In the genomic region with DNA sequence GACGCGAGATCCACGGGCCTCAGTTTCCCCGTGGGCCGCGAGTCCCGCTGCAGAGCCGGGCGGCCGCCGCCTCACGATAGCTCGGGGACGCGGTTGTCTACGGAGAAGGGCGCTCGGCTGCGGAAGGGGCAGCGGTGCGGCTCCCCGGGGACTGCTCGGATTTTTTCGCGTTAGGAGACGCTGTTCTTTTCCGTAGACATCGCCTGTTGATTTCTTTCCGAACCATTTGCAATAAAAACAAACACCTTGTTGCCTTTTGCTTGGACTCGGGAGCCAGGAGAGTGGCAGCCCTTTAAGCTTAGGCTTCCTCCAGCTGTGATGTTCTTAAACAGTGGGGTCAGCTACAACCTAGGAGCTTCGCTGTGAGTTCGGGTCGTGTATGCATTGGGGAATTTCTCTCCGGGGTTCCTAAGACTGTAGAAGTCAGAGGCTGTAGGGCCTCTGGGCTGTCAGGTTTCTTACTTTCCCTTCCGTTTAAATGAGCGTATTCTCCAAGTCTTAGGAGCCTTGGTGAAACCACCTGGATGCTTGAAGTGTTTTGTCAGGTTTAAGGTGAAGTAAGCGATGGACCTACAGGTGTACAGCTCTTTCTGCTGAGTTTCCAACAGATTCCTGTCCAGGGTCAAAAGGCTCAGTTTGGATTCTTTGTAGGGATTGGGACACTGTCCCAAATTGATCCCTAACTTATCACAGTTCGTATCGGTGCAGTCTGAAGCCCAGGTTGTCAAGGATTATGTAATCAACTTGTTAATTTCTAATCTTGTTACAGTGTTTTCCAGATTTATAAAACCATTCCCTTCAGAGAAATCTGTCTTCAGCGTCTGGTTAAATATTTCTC, we compare ENCODE assay signal across 8 mouse cellular contexts. TPM values are rescaled to one million over a fixed set of nuclear protein-coding genes. Genes with fewer than 3 reads are reported as not detected.
DNase-seq lines count a peak whose midpoint lies in the region; ATAC-seq and TF ChIP-seq lines count a peak whose summit lies in the region.

No protein-coding gene starts in this region.

- peaks cover 16% of the 10 kb centered on the region; the same call in 1 of the 2 replicates for H3K4me1 ChIP-seq in lung, embryonic 15.5 days
- H3K4me1 ChIP-seq in forebrain, embryonic 14.5 days (ENCODE audit: control insufficient read depth, insufficient read depth, low read length), result peaks cover 6% of the 10 kb centered on the region
- peaks cover 6% of the 10 kb centered on the region for H3K4me1 ChIP-seq in intestine, embryonic 14.5 days (replicated peaks; ENCODE audit: control insufficient read depth, insufficient read depth, low read length)
- H3K4me1 ChIP-seq in liver, embryonic 15.5 days (replicated peaks), result peaks cover 54% of the 10 kb centered on the region

- peak overlapping the region; percentile 58 for H3K4me2 ChIP-seq in lung, embryonic 15.5 days
- H3K4me2 ChIP-seq in forebrain, embryonic 14.5 days (ENCODE audit: low read length), result peak overlapping the region; percentile 91
- peak overlapping the region; percentile 90 for H3K4me2 ChIP-seq in intestine, embryonic 14.5 days (ENCODE audit: low read length)
- peak overlapping the region; percentile 90 for H3K4me2 ChIP-seq in liver, embryonic 15.5 days

- DNase-seq in lung, postnatal 36 days, result no peak
- peak; percentile 30 for DNase-seq in brain, embryonic 14.5 days (ENCODE audit: low read depth)
- peak; percentile 28 for DNase-seq in forebrain, embryonic 14.5 days (ENCODE audit: low spot score)
- DNase-seq in intestine, embryonic 14.5 days (ENCODE audit: low spot score), result peak; percentile 77
- DNase-seq in right cerebral cortex, adult 2 months (ENCODE audit: low spot score in 2 of 2), result peak; percentile 21 to 44

- no peak for TF ChIP-seq CTCF in brain, embryonic 14.5 days (IDR thresholded peaks at IDR 0.05; ENCODE audit: borderline replicate concordance, extremely low read depth, insufficient read depth, insufficient read length)

- H3K9me3 ChIP-seq in lung, embryonic 15.5 days, result no peaks in the 10 kb centered on the region
- H3K9me3 ChIP-seq in forebrain, embryonic 14.5 days (replicated peaks; ENCODE audit: control insufficient read depth, low read length), result no peaks in the 10 kb centered on the region
- H3K9me3 ChIP-seq in intestine, embryonic 14.5 days (ENCODE audit: control insufficient read depth, low read length), result no peaks in the 10 kb centered on the region
- no peaks in the 10 kb centered on the region for H3K9me3 ChIP-seq in liver, embryonic 15.5 days (replicated peaks)

- WGBS in lung, embryonic 15.5 days, result 3% methylated on average over 40 of the region's 40 CpGs
- 5% methylated on average over 39 of the region's 40 CpGs for WGBS in forebrain, embryonic 14.5 days
- 5% methylated on average over 39 of the region's 40 CpGs for WGBS in intestine, embryonic 14.5 days
- 5% methylated on average over 40 of the region's 40 CpGs for WGBS in liver, embryonic 15.5 days (ENCODE audit: insufficient replicate concordance)

- no peak for TF ChIP-seq POLR2A in brain, embryonic 14.5 days (IDR thresholded peaks at IDR 0.05; ENCODE audit: borderline replicate concordance, extremely low read depth, insufficient read depth, insufficient read length, poor library complexity, severe bottlenecking)

- ATAC-seq in lung, embryonic 15.5 days (ENCODE audit: borderline replicate concordance, extremely low read depth, low FRiP score, low TSS enrichment), result peak; percentile 20; the same call in 1 of the 2 replicates
- no peak; the same call in 1 of the 2 replicates for ATAC-seq in forebrain, embryonic 14.5 days
- peak; percentile 34; the same call in 1 of the 2 replicates for ATAC-seq in intestine, embryonic 14.5 days (replicated peaks; ENCODE audit: low FRiP score, low TSS enrichment, low read depth)
- ATAC-seq in liver, embryonic 15.5 days (ENCODE audit: insufficient read depth), result peak; percentile 45
- ATAC-seq in monocyte, adult 5-6 weeks (replicated peaks; ENCODE audit: insufficient number of reproducible peaks, low FRiP score, low TSS enrichment, poor library complexity, severe bottlenecking), result no peak

- peak overlapping the region; percentile 81 for H3K4me3 ChIP-seq in lung, embryonic 15.5 days
- H3K4me3 ChIP-seq in forebrain, embryonic 14.5 days (ENCODE audit: low read depth, low read length), result peak overlapping the region; percentile 77
- peak overlapping the region; percentile 86 for H3K4me3 ChIP-seq in intestine, embryonic 14.5 days (ENCODE audit: low read depth, low read length)
- peak overlapping the region; percentile 82 for H3K4me3 ChIP-seq in liver, embryonic 15.5 days (replicated peaks)

- H3K36me3 ChIP-seq in lung, embryonic 15.5 days, result no peaks in the 10 kb centered on the region
- no peaks in the 10 kb centered on the region for H3K36me3 ChIP-seq in forebrain, embryonic 14.5 days (ENCODE audit: control insufficient read depth, insufficient read depth, low read length)
- no peaks in the 10 kb centered on the region; the same call in 1 of the 2 replicates for H3K36me3 ChIP-seq in intestine, embryonic 14.5 days (ENCODE audit: control insufficient read depth, insufficient read depth, low read length)
- no peaks in the 10 kb centered on the region for H3K36me3 ChIP-seq in liver, embryonic 15.5 days (replicated peaks)

- H3K27ac ChIP-seq in lung, embryonic 15.5 days, result peak overlapping the region; percentile 88
- H3K27ac ChIP-seq in forebrain, embryonic 14.5 days (ENCODE audit: low read depth, low read length), result peak overlapping the region; percentile 91
- peak overlapping the region; percentile 86 for H3K27ac ChIP-seq in intestine, embryonic 14.5 days (ENCODE audit: low read depth)
- peak overlapping the region; percentile 89 for H3K27ac ChIP-seq in liver, embryonic 15.5 days (replicated peaks)

- H3K27me3 ChIP-seq in lung, embryonic 15.5 days, result no peaks in the 10 kb centered on the region
- H3K27me3 ChIP-seq in forebrain, embryonic 14.5 days (replicated peaks; ENCODE audit: control insufficient read depth, insufficient read depth, low read length), result no peaks in the 10 kb centered on the region
- H3K27me3 ChIP-seq in intestine, embryonic 14.5 days (replicated peaks; ENCODE audit: control insufficient read depth, insufficient read depth, low read length), result no peaks in the 10 kb centered on the region
- no peaks in the 10 kb centered on the region for H3K27me3 ChIP-seq in liver, embryonic 15.5 days

- peak overlapping the region; percentile 84 for H3K9ac ChIP-seq in lung, embryonic 15.5 days
- peak overlapping the region; percentile 91 for H3K9ac ChIP-seq in forebrain, embryonic 14.5 days (ENCODE audit: low read length)
- peak overlapping the region; percentile 86 for H3K9ac ChIP-seq in intestine, embryonic 14.5 days (ENCODE audit: low read length)
- peak overlapping the region; percentile 87 for H3K9ac ChIP-seq in liver, embryonic 15.5 days

RNA-seq across cellular contexts. Expression of a gene that starts 0.8 kb away (rescaled TPM):
- polyA plus RNA-seq in lung, embryonic 15.5 days (2015; fragmentation: Nextera tagmentation; extraction: Ambion mirVana), result 81.2 and 83.3 TPM in 2 replicates
- polyA plus RNA-seq in brain, embryonic 14.5 days (2012; rRNA removed), result 59.8 and 80.6 TPM in 2 replicates
- 36.9 and 53.2 TPM in 2 replicates for polyA plus RNA-seq in forebrain, embryonic 14.5 days (2014; fragmentation: Nextera tagmentation; extraction: Ambion mirVana)
- polyA plus RNA-seq in intestine, embryonic 14.5 days (2014; fragmentation: Nextera tagmentation; extraction: Ambion mirVana), result 38.3 and 38.8 TPM in 2 replicates
- polyA plus RNA-seq in liver, embryonic 15.5 days (2015; fragmentation: Nextera tagmentation; extraction: Ambion mirVana), result 18.4 and 18.6 TPM in 2 replicates
- 72.7 to 80.3 TPM (median 79.6 TPM) in 3 replicates for total RNA-seq in monocyte, adult 5-6 weeks (2017)

Comparison
In these comparisons a context has a peak if more than half of its experiments do, and no peak if none do; other contexts are left out.
1. ATAC-seq: peak in lung, embryonic 15.5 days (single experiment), intestine, embryonic 14.5 days (single experiment) and liver, embryonic 15.5 days (single experiment); none in forebrain, embryonic 14.5 days (single experiment) and monocyte, adult 5-6 weeks (single experiment).
2. Peak in every context shown above with its lines, with median percentiles within 50 percentile points of each other: H3K27ac ChIP-seq, H3K4me2 ChIP-seq, H3K4me3 ChIP-seq and H3K9ac ChIP-seq.